Mouse (Mus musculus): ENCODE measurements around the gene Tnip1. TPM values are rescaled to one million over a fixed set of nuclear protein-coding genes. Genes with fewer than 3 reads are reported as not detected.

Tnip1 gene
- polyA plus RNA-seq, 1 experiment from 2014 or later = 17.6 TPM

DNA sequence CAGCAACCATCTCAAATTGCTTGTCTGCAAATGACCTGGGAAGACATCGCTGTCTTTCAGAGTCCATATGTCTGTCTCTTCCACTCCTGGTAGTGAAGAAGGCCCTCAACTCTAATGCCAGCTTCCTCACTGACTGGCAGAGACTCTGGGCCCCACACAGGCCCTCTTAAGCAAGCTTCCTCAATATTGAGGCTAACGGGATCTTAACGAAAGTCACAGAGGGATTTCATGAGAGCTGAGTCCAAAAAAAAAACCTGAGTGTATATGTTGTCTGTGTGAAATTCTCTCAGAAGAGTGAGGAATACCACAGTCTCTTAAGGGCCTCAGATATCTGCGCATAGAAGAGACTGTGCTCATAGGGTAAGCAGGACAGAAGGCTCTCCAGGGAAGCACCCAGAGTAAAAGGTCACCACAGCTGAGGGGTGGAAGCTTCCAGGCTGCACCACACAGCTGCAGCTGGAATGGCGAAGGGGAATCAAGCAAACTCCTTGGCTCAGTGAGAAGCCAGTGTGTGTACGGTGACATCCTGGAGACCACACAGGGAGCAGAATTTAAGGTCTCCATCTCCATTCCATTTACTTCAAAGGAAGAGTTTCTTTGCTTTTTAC lies 41.6 kb downstream of the Tnip1 start:
- no peak overlapping the region for H3K9ac ChIP-seq (replicated peaks; ENCODE audit: low read depth)
- ATAC-seq = no peak
- H3K27ac ChIP-seq (ENCODE audit: low read length) = peak overlapping the region; percentile 26; the same call in 1 of the 2 replicates
- no peaks in the 10 kb centered on the region for H3K9me3 ChIP-seq (ENCODE audit: low read length)
- H3K27me3 ChIP-seq (replicated peaks; ENCODE audit: insufficient read depth, low read length) = no peaks in the 10 kb centered on the region
- H3K4me2 ChIP-seq (replicated peaks; ENCODE audit: low read depth, low read length) = no peak overlapping the region
- no peak overlapping the region for H3K4me3 ChIP-seq (ENCODE audit: low read depth, low read length)
- H3K4me1 ChIP-seq (ENCODE audit: insufficient read depth, low read depth, low read length) = no peaks in the 10 kb centered on the region
- peaks cover 42% of the 10 kb centered on the region for H3K36me3 ChIP-seq (ENCODE audit: insufficient read depth, low read length)
- WGBS = 59% methylated on average over 6 of the region's 6 CpGs
- no peak for DNase-seq (ENCODE audit: low spot score)
- TF ChIP-seq EP300 (IDR thresholded peaks at IDR 0.05) = no peak
- TF ChIP-seq CTCF (IDR thresholded peaks at IDR 0.05) = no peak

DNA sequence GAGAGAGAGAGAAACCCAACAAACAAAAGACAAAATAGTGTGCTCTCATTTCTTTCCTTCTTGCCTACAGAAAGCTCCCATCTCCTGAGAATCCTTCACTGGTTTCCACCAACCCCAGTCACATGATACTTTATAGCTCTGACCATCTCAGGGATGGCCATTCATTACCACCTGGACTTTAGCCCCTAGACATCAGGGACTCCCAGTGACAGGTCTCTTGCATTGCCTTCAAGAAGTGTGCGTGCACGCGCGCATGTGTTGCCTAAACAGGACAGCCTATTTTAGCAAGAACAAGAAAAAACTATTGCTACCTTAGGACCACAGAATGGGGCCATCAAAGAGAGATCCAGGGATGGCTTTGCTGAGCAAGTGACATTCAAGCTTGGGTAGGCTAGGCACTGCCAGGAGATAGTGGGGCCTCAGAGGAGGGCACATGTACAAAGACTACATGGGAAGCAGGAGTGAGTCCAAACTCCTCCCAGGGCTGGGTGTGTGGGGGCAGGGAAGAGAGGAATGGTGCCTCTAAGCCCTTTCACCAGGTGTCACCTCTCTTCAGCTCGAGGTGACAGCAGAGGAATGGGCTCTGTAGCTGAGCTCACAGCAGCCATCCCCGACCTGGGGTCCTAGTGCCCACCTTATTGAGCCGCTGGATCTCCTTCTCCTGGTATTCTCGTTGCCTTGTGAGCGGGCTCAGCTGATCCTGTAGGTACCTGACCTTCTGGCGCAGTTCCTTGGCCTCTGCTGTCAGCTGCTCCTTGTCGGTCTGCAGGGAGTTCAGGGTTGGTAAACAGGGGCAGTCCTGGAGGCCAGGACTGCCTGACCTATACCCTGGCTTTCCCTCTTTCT lies 42.4 kb downstream of the Tnip1 start:
- no peaks in the 10 kb centered on the region for H3K4me1 ChIP-seq (ENCODE audit: insufficient read depth, low read depth, low read length)
- no peak overlapping the region for H3K4me3 ChIP-seq (ENCODE audit: low read depth, low read length)
- no peak for DNase-seq (ENCODE audit: low spot score)
- H3K9me3 ChIP-seq (ENCODE audit: low read length) = no peaks in the 10 kb centered on the region
- H3K4me2 ChIP-seq (replicated peaks; ENCODE audit: low read depth, low read length) = no peak overlapping the region
- TF ChIP-seq EP300 (IDR thresholded peaks at IDR 0.05) (no peak), CTCF (IDR thresholded peaks at IDR 0.05) (no peak)
- H3K27ac ChIP-seq (ENCODE audit: low read length) = no peak overlapping the region
- ATAC-seq = no peak
- WGBS = 61% methylated on average over 11 of the region's 11 CpGs
- H3K36me3 ChIP-seq (ENCODE audit: insufficient read depth, low read length) = peaks cover 37% of the 10 kb centered on the region
- no peak overlapping the region for H3K9ac ChIP-seq (replicated peaks; ENCODE audit: low read depth)
- H3K27me3 ChIP-seq (replicated peaks; ENCODE audit: insufficient read depth, low read length) = no peaks in the 10 kb centered on the region

DNA sequence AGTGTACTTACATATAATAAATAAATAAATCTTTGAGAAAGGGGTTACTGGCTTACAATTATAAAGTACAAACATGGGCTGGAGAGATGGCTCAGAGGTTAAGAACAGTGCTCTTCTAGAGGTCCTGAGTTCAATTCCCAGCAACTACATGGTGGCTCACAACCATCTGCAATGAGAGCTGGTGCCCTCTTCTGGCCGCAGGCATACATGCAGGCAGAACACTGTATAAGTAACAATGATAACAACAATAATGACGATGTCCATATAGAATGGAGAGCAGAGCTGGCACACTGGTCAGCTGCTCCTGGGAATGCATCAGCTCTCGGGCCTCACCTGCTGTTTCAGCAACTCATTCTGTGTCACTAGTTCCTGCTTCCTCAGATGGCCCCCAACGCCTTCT lies 44.4 kb downstream of the Tnip1 start:
- ATAC-seq = no peak
- 93% methylated on average over 4 of the region's 4 CpGs for WGBS
- no peak for TF ChIP-seq EP300 (IDR thresholded peaks at IDR 0.05)
- TF ChIP-seq CTCF (IDR thresholded peaks at IDR 0.05) = peak; percentile 57
- no peaks in the 10 kb centered on the region for H3K27me3 ChIP-seq (replicated peaks; ENCODE audit: insufficient read depth, low read length)
- no peak overlapping the region for H3K27ac ChIP-seq (ENCODE audit: low read length)
- no peak for DNase-seq (ENCODE audit: low spot score)
- no peaks in the 10 kb centered on the region for H3K9me3 ChIP-seq (ENCODE audit: low read length)
- H3K36me3 ChIP-seq (ENCODE audit: insufficient read depth, low read length) = peaks cover 41% of the 10 kb centered on the region
- no peak overlapping the region for H3K4me3 ChIP-seq (ENCODE audit: low read depth, low read length)
- H3K4me1 ChIP-seq (ENCODE audit: insufficient read depth, low read depth, low read length) = no peaks in the 10 kb centered on the region
- H3K4me2 ChIP-seq (replicated peaks; ENCODE audit: low read depth, low read length) = no peak overlapping the region
- no peak overlapping the region for H3K9ac ChIP-seq (replicated peaks; ENCODE audit: low read depth)

DNA sequence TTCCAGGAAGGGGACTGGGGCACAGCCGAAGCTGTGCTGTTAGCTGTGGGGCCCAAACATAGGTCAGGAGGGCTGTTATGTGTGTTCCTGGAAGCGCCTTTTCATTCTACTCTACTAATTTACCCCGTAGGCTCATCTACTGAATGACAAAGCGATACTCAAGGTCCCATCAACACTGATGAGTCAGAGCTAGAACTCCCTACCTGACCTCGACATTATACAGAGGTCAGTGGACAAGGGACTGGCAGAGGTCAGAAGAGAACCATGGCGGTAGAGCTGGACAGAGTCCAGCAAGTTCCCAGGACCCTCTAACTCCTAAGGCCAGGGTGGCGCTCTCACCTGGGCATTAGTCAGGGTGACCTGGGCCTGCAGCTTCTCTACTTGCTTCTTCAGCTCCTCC lies 45.3 kb downstream of the Tnip1 start:
- ATAC-seq (no peak), DNase-seq (ENCODE audit: low spot score) (no peak)
- no peak for TF ChIP-seq EP300 (IDR thresholded peaks at IDR 0.05)
- TF ChIP-seq CTCF (IDR thresholded peaks at IDR 0.05) = no peak
- H3K27me3 ChIP-seq (replicated peaks; ENCODE audit: insufficient read depth, low read length) = no peaks in the 10 kb centered on the region
- H3K9me3 ChIP-seq (ENCODE audit: low read length) = no peaks in the 10 kb centered on the region
- no peak overlapping the region for H3K4me2 ChIP-seq (replicated peaks; ENCODE audit: low read depth, low read length)
- 82% methylated on average over 7 of the region's 7 CpGs for WGBS
- no peak overlapping the region for H3K27ac ChIP-seq (ENCODE audit: low read length)
- H3K4me3 ChIP-seq (ENCODE audit: low read depth, low read length) = no peak overlapping the region
- no peaks in the 10 kb centered on the region for H3K4me1 ChIP-seq (ENCODE audit: insufficient read depth, low read depth, low read length)
- peaks cover 36% of the 10 kb centered on the region for H3K36me3 ChIP-seq (ENCODE audit: insufficient read depth, low read length)
- H3K9ac ChIP-seq (replicated peaks; ENCODE audit: low read depth) = no peak overlapping the region

DNA sequence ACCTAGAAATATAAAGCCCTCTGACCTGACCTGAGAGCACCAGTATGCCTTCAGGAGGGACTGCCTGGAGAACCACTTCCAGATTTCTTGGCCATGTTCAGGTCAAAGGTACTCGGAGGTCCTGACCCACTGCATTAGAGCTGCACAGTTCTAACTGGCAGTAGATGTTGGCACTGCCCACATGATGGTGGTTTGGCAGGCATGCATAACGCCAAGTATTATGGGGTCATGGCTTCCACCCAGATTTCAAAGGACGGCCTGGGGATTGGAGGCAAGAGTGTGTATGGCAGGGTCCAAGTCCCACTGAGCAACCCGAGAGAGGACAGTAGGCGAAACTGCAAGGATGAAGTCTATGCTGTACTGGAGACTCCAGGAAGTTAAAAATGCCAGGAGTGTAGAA lies 48.9 kb downstream of the Tnip1 start:
- no peak for ATAC-seq
- TF ChIP-seq EP300 (IDR thresholded peaks at IDR 0.05) = no peak
- no peak for TF ChIP-seq CTCF (IDR thresholded peaks at IDR 0.05)

DNA sequence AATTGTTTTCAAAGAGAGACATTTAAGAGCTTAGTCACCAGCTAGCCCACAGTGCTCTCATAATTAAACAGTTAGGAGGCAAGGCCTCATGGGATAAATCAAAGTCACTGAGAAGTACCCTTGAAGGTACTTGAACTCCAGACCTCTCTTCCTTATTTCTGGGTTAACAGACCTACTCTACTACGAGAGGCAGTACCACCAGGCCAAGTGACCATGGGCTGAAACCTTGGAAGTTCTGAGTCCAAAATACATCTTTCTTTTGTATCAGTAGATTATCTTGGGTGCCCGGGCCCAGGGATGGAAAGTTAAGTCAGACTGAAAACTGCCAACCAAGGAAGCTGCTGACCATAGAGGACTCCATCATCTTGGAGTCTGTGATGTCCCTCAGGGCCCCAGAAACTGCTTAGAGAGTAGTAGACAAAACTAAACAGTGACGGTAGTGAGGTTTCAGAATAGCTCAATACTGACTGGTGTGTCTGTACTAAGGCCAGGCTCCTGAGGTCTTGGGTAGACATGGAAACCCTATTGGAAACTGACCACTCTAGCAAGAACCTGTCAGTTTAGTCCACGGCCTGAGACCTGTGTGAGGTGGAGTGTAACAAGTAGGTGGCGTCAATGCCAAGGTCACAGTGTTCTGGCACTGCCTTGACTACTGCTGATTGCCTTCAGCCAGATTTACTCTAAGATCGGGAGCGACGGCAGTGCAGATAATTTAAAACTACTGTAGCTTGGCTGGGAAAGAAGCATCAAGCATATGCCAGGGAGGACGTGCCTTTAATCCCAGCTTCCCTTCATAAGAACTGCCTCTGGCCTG lies 50.0 kb downstream of the Tnip1 start:
- ATAC-seq (no peak; the same call in 1 of the 2 replicates), DNase-seq (ENCODE audit: low spot score) (no peak)
- Histone ChIP-seq H3K27ac (ENCODE audit: low read length) (no peak overlapping the region), H3K27me3 (replicated peaks; ENCODE audit: insufficient read depth, low read length) (no peaks in the 10 kb centered on the region), H3K36me3 (ENCODE audit: insufficient read depth, low read length) (peaks cover 65% of the 10 kb centered on the region), H3K4me2 (replicated peaks; ENCODE audit: low read depth, low read length) (no peak overlapping the region), H3K9me3 (ENCODE audit: low read length) (no peaks in the 10 kb centered on the region), H3K9ac (replicated peaks; ENCODE audit: low read depth) (no peak overlapping the region), H3K4me1 (ENCODE audit: insufficient read depth, low read depth, low read length) (no peaks in the 10 kb centered on the region), H3K4me3 (ENCODE audit: low read depth, low read length) (no peak overlapping the region)
- 80% methylated on average over 9 of the region's 9 CpGs for WGBS
- TF ChIP-seq CTCF (IDR thresholded peaks at IDR 0.05) (no peak), EP300 (IDR thresholded peaks at IDR 0.05) (no peak)

More for the DNA sequence above, 48.9 kb downstream of the Tnip1 start:
- Histone ChIP-seq H3K4me1 (ENCODE audit: insufficient read depth, low read depth, low read length) (no peaks in the 10 kb centered on the region), H3K27ac (ENCODE audit: low read length) (no peak overlapping the region), H3K9me3 (ENCODE audit: low read length) (no peaks in the 10 kb centered on the region), H3K4me3 (ENCODE audit: low read depth, low read length) (no peak overlapping the region), H3K27me3 (replicated peaks; ENCODE audit: insufficient read depth, low read length) (no peaks in the 10 kb centered on the region), H3K36me3 (ENCODE audit: insufficient read depth, low read length) (peaks cover 61% of the 10 kb centered on the region), H3K9ac (replicated peaks; ENCODE audit: low read depth) (no peak overlapping the region), H3K4me2 (replicated peaks; ENCODE audit: low read depth, low read length) (no peak overlapping the region)
- WGBS = 90% methylated on average over 5 of the region's 5 CpGs
- DNase-seq (ENCODE audit: low spot score) = no peak

Measured in lung, postnatal 0 days (tissue).